ENCODE assay signal across 38 mouse cellular contexts in the genomic region with DNA sequence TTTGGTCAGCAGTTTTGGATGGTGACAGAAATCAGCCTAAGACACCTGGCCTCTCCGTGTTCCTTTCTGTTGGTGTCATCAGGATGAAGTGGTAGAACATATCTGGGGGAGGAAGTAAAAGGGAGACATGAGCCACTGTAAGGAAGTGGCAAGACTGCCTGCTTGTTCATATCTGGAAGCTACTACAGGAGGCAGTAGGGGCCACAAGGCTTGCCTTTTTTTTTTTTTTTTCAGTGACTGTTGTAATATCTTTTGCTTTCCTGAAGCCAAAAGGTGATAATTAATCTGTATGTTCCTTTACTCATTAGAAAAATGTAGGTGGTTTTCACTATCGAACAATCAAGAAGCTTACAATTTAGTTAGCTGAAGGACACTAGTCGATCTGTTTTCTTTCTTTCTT. TPM values are rescaled to one million over a fixed set of nuclear protein-coding genes. Genes with fewer than 3 reads are reported as not detected.
"Had no signal": no experiment of that assay in that cellular context is flagged by ENCODE, and none has a peak within 500 bp of the region (broad histone marks: within the 10 kb centered on the region; RNA-seq: fewer than 3 reads in every experiment).

No protein-coding gene starts in this region.

- H3K9ac ChIP-seq: embryonic facial prominence, embryonic 12.5 days; embryonic facial prominence, embryonic 13.5 days; embryonic facial prominence, embryonic 15.5 days; forebrain, embryonic 12.5 days; forebrain, embryonic 13.5 days; forebrain, embryonic 15.5 days; forebrain, postnatal 0 days had no signal

- H3K36me3 ChIP-seq: embryonic facial prominence, embryonic 10.5 days; embryonic facial prominence, embryonic 12.5 days; embryonic facial prominence, embryonic 13.5 days; embryonic facial prominence, embryonic 15.5 days; forebrain, embryonic 10.5 days; forebrain, embryonic 12.5 days; forebrain, embryonic 15.5 days; heart, embryonic 10.5 days had no signal

- H3K4me3 ChIP-seq: embryonic facial prominence, embryonic 10.5 days; embryonic facial prominence, embryonic 12.5 days; embryonic facial prominence, embryonic 13.5 days; embryonic facial prominence, embryonic 15.5 days; erythroblast, embryonic 14.5 days; forebrain, embryonic 10.5 days; forebrain, embryonic 12.5 days; forebrain, embryonic 13.5 days; forebrain, embryonic 15.5 days; gastrocnemius, adult 2 months; heart, adult 2 months; heart, embryonic 10.5 days had no signal

- H3K4me2 ChIP-seq: embryonic facial prominence, embryonic 12.5 days; embryonic facial prominence, embryonic 13.5 days; embryonic facial prominence, embryonic 15.5 days; forebrain, embryonic 12.5 days; forebrain, embryonic 13.5 days; forebrain, embryonic 15.5 days had no signal

- H3K4me1 ChIP-seq: embryonic facial prominence, embryonic 10.5 days; embryonic facial prominence, embryonic 12.5 days; embryonic facial prominence, embryonic 13.5 days; embryonic facial prominence, embryonic 15.5 days; forebrain, embryonic 10.5 days; forebrain, embryonic 12.5 days; forebrain, embryonic 13.5 days; forebrain, embryonic 15.5 days; heart, embryonic 10.5 days had no signal

- H3K27me3 ChIP-seq: embryonic facial prominence, embryonic 12.5 days; embryonic facial prominence, embryonic 13.5 days; embryonic facial prominence, embryonic 15.5 days; forebrain, embryonic 12.5 days; forebrain, embryonic 13.5 days; forebrain, embryonic 15.5 days had no signal

- DNase-seq: cerebellum, adult 9-11 months; cerebellum, postnatal 10 days; cerebellum, postnatal 14 days; cerebellum, postnatal 25 days; cerebellum, postnatal 36 days; embryo, embryonic 11 days; forebrain, postnatal 0 days; gastrocnemius, adult 2 months; gastrocnemius, postnatal 10 days; gastrocnemius, postnatal 14 days; gastrocnemius, postnatal 25 days; gastrocnemius, postnatal 36 days; heart, adult 18-20 months; heart, adult 2 months had no signal

- H3K9me3 ChIP-seq: embryonic facial prominence, embryonic 10.5 days; embryonic facial prominence, embryonic 12.5 days; embryonic facial prominence, embryonic 13.5 days; embryonic facial prominence, embryonic 15.5 days; forebrain, embryonic 10.5 days; forebrain, embryonic 12.5 days; forebrain, embryonic 13.5 days; forebrain, embryonic 15.5 days; heart, embryonic 10.5 days had no signal

- H3K27ac ChIP-seq: embryonic facial prominence, embryonic 10.5 days; embryonic facial prominence, embryonic 12.5 days; embryonic facial prominence, embryonic 13.5 days; embryonic facial prominence, embryonic 15.5 days; forebrain, embryonic 10.5 days; forebrain, embryonic 12.5 days; forebrain, embryonic 13.5 days; forebrain, embryonic 15.5 days; gastrocnemius, adult 2 months; heart, adult 2 months; heart, embryonic 10.5 days had no signal

RNA-seq across cellular contexts. Expression of a gene that starts 5.4 kb away (rescaled TPM):
- total RNA-seq: common myeloid progenitor, adult 5-6 weeks; forebrain, postnatal 0 days; gastrocnemius, adult 18-20 months; gastrocnemius, adult 2 months; gastrocnemius, adult 8-10 months; gastrocnemius, postnatal 10 days; gastrocnemius, postnatal 14 days; gastrocnemius, postnatal 25 days; gastrocnemius, postnatal 36 days; gastrocnemius, postnatal 4 days; granulocyte monocyte progenitor cell, adult 5-6 weeks; heart, adult 18-20 months; heart, adult 2 months; heart, adult 8-10 months had no signal
- polyA plus RNA-seq: cortical plate, adult 2 months; embryonic facial prominence, embryonic 10.5 days; embryonic facial prominence, embryonic 11.5 days; embryonic facial prominence, embryonic 12.5 days; embryonic facial prominence, embryonic 13.5 days; embryonic facial prominence, embryonic 14.5 days; embryonic facial prominence, embryonic 15.5 days; erythroblast, embryonic 14.5 days; forebrain, embryonic 10.5 days; forebrain, embryonic 11.5 days; forebrain, embryonic 12.5 days; forebrain, embryonic 13.5 days; forebrain, embryonic 14.5 days; forebrain, embryonic 15.5 days; forebrain, embryonic 16.5 days; forebrain, postnatal 0 days; frontal cortex, adult 2 months; gonadal fat pad, adult 2 months; heart, adult 2 months; heart, embryonic 10.5 days had no signal

RNA-seq across cellular contexts. Expression of a gene that starts 51.4 kb away (rescaled TPM):
- total RNA-seq: forebrain, postnatal 0 days; gastrocnemius, postnatal 4 days; granulocyte monocyte progenitor cell, adult 5-6 weeks had no signal
- polyA plus RNA-seq: cortical plate, adult 2 months; embryonic facial prominence, embryonic 10.5 days; embryonic facial prominence, embryonic 11.5 days; embryonic facial prominence, embryonic 12.5 days; embryonic facial prominence, embryonic 13.5 days; embryonic facial prominence, embryonic 15.5 days; erythroblast, embryonic 14.5 days; forebrain, embryonic 10.5 days; forebrain, embryonic 11.5 days; forebrain, embryonic 12.5 days; forebrain, embryonic 13.5 days; forebrain, embryonic 14.5 days; forebrain, embryonic 15.5 days; forebrain, embryonic 16.5 days; forebrain, postnatal 0 days; frontal cortex, adult 2 months; heart, embryonic 10.5 days had no signal
